Mouse (Mus musculus) cerebellum, adult 2 months (tissue): Measurements from ENCODE around the gene Eci1.

Experiments
- CTCF ChIP-seq: fragments of 200-500 bp; IDR thresholded peaks from 2 replicates; pipeline ENCODE4 v1.5.1; 2011; ENCODE audit warnings: low read depth, mild to moderate bottlenecking, control low read depth, low read length, moderate library complexity, borderline replicate concordance; ENCODE audit not compliant: insufficient read depth
- POLR2A ChIP-seq: fragments of 200-500 bp; IDR thresholded peaks from 2 replicates; pipeline ENCODE4 v1.6.1; 2011; ENCODE audit warnings: low read length, control low read depth, borderline replicate concordance; ENCODE audit not compliant: insufficient read depth

DNA sequence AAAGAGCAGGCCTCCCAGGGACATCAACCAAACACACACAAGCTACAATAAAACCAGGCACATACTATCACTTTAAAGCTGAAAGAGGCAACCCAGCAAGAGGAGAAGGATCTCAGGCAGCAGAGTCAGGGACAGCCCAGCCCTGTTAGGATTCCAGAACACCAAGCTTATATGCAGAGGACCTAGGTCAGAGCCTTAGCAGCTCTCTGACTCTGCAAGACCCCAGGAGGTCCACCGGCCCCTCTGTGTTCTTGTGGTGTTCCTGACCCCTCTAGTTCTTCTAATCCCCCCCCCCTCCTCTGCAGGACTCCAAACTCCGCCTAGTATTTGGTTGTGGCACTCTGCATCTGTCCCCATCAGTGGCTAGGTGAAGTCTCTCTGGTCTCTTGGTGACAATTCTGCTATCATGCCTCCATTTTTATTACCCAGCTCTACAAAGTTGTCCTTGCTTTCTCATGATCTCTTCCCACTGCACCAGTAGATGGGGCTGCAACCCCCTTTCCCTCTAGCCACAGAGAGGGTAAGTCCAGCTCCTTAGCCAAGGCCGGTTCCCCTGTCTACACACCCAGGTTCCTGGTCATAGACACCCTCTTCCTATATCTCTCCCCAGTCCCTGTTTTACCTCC, 53.9 kb downstream of the Eci1 start:
- TF ChIP-seq CTCF (no peak; the same call in 1 of the 2 replicates), POLR2A (no peak)
